Mouse (Mus musculus) hindbrain, embryonic 10.5 days (tissue): ENCODE measurements around the gene Ntn1. TPM values are rescaled to one million over a fixed set of nuclear protein-coding genes. Genes with fewer than 3 reads are reported as not detected.

Experiments
- DNase-seq: peaks from one replicate; pipeline ENCODE4 v3.0.0-alpha.2; 2017; ENCODE audit warnings: low spot score
- H3K27ac ChIP-seq: fragments of 300-500 bp; sonication (generic); 2 replicates; pipeline ENCODE4 v1.5.1; 2016; ENCODE audit warnings: mild to moderate bottlenecking, moderate library complexity
- H3K27me3 ChIP-seq: fragments of 300-500 bp; sonication (generic); 2 replicates; pipeline ENCODE4 v1.6.1; 2016; ENCODE audit warnings: mild to moderate bottlenecking; ENCODE audit not compliant: poor library complexity, insufficient read depth, severe bottlenecking
- H3K36me3 ChIP-seq: fragments of 300-500 bp; sonication (generic); 2 replicates; pipeline ENCODE4 v1.6.1; 2016; ENCODE audit warnings: mild to moderate bottlenecking, moderate library complexity
- H3K4me1 ChIP-seq: fragments of 300-500 bp; sonication (generic); replicated peaks from 2 replicates; pipeline ENCODE4 v1.6.1; 2016; ENCODE audit warnings: mild to moderate bottlenecking
- H3K4me3 ChIP-seq: fragments of 300-500 bp; sonication (generic); 2 replicates; pipeline ENCODE4 v1.5.1; 2016; ENCODE audit warnings: mild to moderate bottlenecking, moderate library complexity
- H3K9me3 ChIP-seq: fragments of 300-500 bp; sonication (generic); 2 replicates; pipeline ENCODE4 v1.6.1; 2016; ENCODE audit warnings: mild to moderate bottlenecking, moderate library complexity
- WGBS: fragments of 180-500 bp; shearing (Covaris S2); methylation state at CpG from one replicate; pipeline ENCODE4 v1.1.7; 2016; 5-methylcytosine and 5-hydroxymethylcytosine counted together
- polyA plus RNA-seq: library from polyadenylated mRNA; unstranded; fragments of >200 nt; fragmentation: Nextera tagmentation; extraction: Ambion mirVana; gene quantifications from 2 replicates; pipeline ENCODE4 v1.2.1, GENCODE M21; 2016

The Ntn1 gene
- polyA plus RNA-seq, 1 experiment from 2014 or later, result 23.7 TPM

DNA sequence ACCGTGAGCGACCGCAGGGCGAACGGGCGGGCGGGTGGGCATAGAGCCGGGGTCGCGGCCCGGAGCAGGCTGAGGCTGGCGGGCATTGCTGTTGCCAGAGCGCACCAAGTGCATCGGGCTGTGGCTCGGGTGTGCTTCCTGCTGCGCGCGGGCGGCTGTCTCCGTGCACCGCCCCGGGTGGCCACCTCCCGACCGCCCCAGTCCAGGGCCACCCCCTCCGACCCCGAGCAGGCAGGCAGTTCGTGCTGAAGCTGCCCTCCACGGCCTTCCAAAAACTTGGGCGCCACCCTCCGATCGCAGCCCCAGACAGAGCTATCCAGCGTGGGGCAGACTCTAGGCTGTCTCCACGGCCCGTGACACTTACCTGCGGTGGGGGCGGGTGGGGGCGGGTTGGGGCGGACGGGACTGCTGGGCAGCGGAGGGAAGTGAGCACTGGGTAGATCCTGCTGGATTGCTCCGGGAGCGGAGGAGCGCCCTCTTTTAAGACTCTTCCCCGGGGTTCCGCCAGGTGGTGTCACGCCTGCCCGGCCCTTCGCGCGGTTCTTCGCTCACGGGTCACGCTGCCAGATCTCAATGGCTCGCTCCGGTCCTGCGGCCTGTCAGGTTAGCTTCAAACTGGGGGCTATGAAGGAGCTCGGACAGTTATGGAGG lies 477 bp downstream of the Ntn1 start:
- Histone ChIP-seq H3K27ac (peak overlapping the region; percentile 90), H3K27me3 (peaks cover 97% of the 10 kb centered on the region), H3K4me3 (peak overlapping the region; percentile 61), H3K36me3 (no peaks in the 10 kb centered on the region), H3K4me1 (peaks cover 45% of the 10 kb centered on the region), H3K9me3 (0 out of 2 replicates have a peak, but pooled peaks cover 4% of the 10 kb centered on the region)
- WGBS, result under 1% methylated on average over 56 of the region's 57 CpGs
- peak; percentile 75 for DNase-seq

DNA sequence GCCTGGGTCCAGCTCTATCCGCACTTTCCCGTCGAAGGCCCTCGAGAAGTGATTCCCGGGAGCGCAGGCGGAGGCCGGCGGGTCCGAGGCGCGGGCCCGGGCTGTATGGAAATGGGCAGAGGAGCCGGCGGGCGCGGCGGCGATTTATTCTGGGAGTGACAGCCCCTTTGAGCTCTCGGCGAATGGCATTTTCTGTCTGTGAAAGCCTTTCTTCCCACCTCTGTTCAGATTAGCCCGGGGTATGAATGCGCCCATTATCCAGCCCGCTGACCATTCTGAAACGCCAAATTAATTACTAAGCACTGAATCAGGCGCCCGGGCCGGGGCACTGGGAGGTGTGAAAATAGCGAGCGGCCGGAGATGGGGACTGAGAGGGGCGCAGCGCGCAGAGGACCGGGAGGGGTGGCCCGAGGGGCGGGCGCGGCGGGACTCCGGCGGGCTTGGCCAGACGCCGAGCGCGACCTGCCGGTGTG lies 1.0 kb downstream of the Ntn1 start:
- Histone ChIP-seq H3K9me3 (0 out of 2 replicates have a peak, but pooled peaks cover 4% of the 10 kb centered on the region), H3K27ac (peak overlapping the region; percentile 90), H3K27me3 (peaks cover 100% of the 10 kb centered on the region), H3K4me1 (peaks cover 45% of the 10 kb centered on the region), H3K36me3 (no peaks in the 10 kb centered on the region), H3K4me3 (peak overlapping the region; percentile 61)
- under 1% methylated on average over 47 of the region's 47 CpGs for WGBS
- DNase-seq, result peak; percentile 88

DNA sequence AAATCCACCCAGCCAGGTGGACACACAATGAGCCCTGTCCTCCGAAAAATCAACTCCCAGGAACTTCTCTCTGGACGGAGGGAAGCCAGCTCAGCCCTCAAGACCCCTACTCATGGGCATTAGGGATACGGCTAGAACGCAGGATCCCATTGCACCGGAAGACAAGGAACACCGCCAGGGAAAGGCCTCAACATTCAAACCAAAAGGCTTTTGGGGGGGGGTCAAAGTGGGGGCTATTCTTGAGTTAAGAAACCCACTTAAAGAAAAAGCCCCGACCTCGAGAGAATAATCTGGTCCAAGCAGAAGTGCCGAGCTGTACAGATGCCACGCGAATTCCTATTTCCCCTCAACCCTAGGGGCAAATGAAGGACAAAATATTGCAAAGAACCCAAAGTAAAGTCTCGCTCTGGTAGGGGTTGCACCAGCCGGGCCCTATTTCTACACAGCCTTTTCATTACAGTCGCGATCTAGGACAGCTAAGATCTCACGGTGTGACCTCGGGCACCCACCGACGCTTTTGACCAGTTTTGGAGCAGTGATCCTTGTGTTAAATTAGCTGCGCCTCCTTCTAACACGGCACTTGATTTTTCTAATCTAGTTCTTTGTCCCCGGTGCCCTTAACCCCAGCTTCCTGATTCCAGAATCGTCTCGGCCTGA lies 1.6 kb downstream of the Ntn1 start:
- DNase-seq, result no peak
- H3K36me3 ChIP-seq, result no peaks in the 10 kb centered on the region
- peak overlapping the region; percentile 90 for H3K27ac ChIP-seq
- 0 out of 2 replicates have a peak, but pooled peaks cover 4% of the 10 kb centered on the region for H3K9me3 ChIP-seq
- H3K27me3 ChIP-seq, result peaks cover 100% of the 10 kb centered on the region
- 5% methylated on average over 24 of the region's 24 CpGs for WGBS
- H3K4me3 ChIP-seq, result peak overlapping the region; percentile 61
- H3K4me1 ChIP-seq, result peaks cover 49% of the 10 kb centered on the region

DNA sequence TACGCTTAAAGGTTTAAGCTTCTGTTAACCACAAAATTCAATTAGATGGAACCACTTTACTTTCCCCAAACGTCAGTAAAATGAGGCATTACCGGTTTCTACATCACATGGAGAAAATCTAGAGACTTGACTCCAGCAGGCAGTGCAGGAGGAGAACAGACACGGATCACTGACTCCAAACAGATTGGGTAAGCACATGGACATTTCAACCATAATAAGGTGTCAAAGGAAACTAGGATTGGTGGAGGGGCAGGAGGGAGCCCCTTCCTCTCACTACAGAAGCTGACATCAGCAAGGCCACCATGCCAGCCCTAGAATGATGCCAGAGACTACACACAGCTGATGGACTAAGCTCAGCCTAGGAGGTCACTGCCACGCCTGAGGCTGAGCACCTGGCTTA lies 5.1 kb downstream of the Ntn1 start:
- no peak for DNase-seq
- Histone ChIP-seq H3K4me3 (no peak overlapping the region), H3K27me3 (peaks cover 98% of the 10 kb centered on the region), H3K9me3 (peaks cover 8% of the 10 kb centered on the region; the same call in 1 of the 2 replicates), H3K27ac (no peak overlapping the region), H3K36me3 (no peaks in the 10 kb centered on the region), H3K4me1 (peaks cover 53% of the 10 kb centered on the region)
- WGBS, result 55% methylated on average over 5 of the region's 5 CpGs

DNA sequence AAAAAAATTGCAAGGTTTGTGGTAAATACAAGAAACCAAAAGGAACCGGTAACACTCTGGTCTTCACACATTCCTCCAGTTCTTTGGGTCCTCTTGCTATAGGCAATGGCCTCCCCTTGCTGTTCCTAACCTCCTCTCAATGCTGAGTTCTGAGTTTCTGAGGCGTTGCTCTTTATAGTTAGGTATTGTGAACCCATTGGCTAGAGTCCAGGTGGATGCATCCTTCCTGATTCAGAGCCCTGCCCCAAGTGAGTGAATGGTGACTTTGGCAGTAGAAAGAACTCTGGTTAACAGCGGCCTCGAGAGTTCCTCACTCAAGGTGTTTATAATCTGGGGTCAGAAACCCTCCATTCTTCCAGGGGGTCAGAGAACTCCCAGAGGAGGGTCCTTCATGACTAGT lies 5.9 kb downstream of the Ntn1 start:
- no peak for DNase-seq
- Histone ChIP-seq H3K27me3 (peaks cover 98% of the 10 kb centered on the region), H3K9me3 (peaks cover 8% of the 10 kb centered on the region; the same call in 1 of the 2 replicates), H3K36me3 (no peaks in the 10 kb centered on the region), H3K4me3 (no peak overlapping the region), H3K27ac (no peak overlapping the region), H3K4me1 (peaks cover 53% of the 10 kb centered on the region)
- 52% methylated on average over 4 of the region's 4 CpGs for WGBS

DNA sequence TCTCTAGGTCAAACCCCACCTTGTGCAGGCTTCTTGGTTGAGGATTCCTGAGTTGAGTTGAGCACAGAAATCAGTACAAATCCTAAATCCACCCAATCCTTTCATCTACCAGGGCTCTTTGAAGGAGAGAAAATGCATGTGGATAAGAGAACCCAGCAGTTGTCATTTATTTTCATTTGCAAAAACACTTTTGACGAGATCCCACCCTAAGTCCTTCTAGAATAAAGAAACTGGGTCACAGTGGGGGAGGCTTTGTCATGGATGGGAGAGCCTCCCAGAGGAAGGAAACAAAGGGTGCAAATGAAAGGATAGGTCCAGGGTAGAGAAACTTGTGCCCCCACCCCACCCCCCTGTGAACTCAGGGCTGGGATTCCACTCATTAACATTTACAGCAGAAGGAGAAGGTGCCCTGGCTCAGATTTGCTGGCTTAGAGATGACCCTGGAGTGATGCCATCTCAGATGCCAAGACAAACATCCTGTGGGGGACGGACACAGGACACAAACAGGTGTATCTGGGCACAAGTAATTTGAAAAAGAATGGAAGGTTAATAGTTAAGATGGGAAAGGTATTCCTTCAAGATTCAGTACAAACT lies 6.6 kb downstream of the Ntn1 start:
- WGBS, result 25% methylated on average over 2 of the region's 2 CpGs
- H3K27ac ChIP-seq, result no peak overlapping the region
- no peak for DNase-seq
- H3K4me3 ChIP-seq, result no peak overlapping the region
- H3K9me3 ChIP-seq, result peaks cover 8% of the 10 kb centered on the region; the same call in 1 of the 2 replicates
- peaks cover 52% of the 10 kb centered on the region for H3K4me1 ChIP-seq
- no peaks in the 10 kb centered on the region for H3K36me3 ChIP-seq
- peaks cover 98% of the 10 kb centered on the region for H3K27me3 ChIP-seq

DNA sequence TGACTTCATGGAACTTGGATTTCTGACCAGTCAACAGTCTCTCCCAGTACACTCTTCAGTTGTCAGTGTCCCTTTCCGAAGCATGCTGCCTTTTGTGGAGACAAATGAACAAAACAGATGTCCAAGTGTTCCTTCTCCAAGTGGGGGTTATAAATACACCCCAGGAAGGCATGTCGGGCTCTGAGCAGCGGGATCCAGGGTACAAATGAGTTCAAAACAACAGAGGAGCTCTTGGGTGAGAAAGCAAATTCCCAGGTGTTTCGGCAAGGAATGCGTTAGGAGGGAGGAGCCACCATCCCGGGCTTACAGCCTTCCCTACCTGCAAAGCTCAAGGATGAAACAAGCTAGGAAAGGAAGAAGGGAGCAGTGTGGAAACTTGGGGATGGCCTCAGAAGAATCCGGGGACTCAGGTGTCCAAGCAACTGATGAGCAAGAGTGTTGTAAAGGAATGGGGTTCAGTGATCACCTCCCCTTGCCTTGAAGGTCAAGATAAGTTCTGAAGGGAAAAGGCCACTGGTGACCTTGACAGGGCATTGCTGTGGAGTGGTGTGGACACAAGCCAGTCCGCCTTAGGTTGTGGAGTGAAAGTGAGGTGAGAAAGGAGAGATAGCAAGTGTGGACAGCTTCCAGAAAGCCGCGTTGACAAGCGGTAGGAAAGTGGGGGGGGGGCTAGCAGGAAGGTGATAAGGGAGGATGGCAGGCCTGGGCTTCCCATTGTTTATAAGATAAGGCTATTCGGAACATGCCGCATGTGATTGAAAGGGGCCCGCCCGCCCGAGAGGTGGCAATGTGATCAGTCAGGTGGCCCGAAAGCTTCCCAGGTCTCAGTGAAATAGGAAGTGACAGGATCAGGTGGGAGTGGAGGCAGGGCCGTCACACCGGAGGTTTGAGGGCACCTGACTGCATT lies 10.0 kb downstream of the Ntn1 start:
- WGBS, result 4% methylated on average over 19 of the region's 19 CpGs
- H3K4me1 ChIP-seq, result peaks cover 68% of the 10 kb centered on the region

DNA sequence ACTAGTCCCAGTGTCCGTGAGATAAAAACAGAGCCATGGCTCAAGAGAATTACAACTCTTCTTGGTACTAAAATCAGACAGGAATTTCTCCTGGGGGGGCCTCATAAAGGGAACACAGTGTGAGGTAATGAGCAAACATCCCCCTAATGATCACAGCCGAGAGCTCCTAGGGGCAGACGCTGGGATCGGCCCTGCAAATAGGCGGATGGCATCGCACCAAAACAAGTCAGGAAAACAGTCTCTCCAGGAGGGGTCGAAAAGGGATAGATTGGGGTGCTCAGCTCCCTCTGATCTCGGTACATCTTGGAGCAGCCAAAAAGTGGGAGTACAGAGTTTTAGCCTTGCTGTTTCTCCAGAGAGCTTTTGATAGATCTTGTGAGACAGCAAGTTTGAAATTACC lies 11.0 kb downstream of the Ntn1 start:
- H3K27ac ChIP-seq, result no peak overlapping the region
- H3K4me3 ChIP-seq, result no peak overlapping the region
- peaks cover 4% of the 10 kb centered on the region; the same call in 1 of the 2 replicates for H3K9me3 ChIP-seq
- H3K36me3 ChIP-seq, result peaks cover 7% of the 10 kb centered on the region; the same call in 1 of the 2 replicates
- H3K27me3 ChIP-seq, result peaks cover 98% of the 10 kb centered on the region
- DNase-seq, result no peak
- WGBS, result 2% methylated on average over 8 of the region's 8 CpGs
- peaks cover 77% of the 10 kb centered on the region for H3K4me1 ChIP-seq

More for the DNA sequence above, 10.0 kb downstream of the Ntn1 start:
- peaks cover 4% of the 10 kb centered on the region; the same call in 1 of the 2 replicates for H3K9me3 ChIP-seq
- H3K4me3 ChIP-seq, result no peak overlapping the region
- no peak overlapping the region for H3K27ac ChIP-seq
- DNase-seq, result no peak
- peaks cover 98% of the 10 kb centered on the region for H3K27me3 ChIP-seq
- H3K36me3 ChIP-seq, result no peaks in the 10 kb centered on the region

DNA sequence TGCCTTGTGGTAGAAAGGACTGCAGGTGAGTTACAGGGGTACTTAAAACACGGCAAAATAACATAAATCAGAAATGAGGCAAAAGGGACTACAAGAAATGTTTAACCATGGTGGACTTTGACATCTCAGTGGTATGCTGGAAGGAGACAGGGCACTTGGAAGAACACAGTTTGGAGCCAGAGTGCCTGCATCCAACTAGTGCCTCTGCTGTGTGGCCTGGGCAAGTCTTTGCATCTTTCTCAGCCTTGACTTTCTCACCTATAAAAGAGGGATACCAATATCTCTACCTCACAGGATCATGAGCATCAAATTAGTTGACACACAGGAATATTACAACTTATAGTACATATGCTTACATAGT lies 12.0 kb downstream of the Ntn1 start:
- Histone ChIP-seq H3K9me3 (peaks cover 4% of the 10 kb centered on the region; the same call in 1 of the 2 replicates), H3K4me1 (peaks cover 78% of the 10 kb centered on the region)

DNA sequence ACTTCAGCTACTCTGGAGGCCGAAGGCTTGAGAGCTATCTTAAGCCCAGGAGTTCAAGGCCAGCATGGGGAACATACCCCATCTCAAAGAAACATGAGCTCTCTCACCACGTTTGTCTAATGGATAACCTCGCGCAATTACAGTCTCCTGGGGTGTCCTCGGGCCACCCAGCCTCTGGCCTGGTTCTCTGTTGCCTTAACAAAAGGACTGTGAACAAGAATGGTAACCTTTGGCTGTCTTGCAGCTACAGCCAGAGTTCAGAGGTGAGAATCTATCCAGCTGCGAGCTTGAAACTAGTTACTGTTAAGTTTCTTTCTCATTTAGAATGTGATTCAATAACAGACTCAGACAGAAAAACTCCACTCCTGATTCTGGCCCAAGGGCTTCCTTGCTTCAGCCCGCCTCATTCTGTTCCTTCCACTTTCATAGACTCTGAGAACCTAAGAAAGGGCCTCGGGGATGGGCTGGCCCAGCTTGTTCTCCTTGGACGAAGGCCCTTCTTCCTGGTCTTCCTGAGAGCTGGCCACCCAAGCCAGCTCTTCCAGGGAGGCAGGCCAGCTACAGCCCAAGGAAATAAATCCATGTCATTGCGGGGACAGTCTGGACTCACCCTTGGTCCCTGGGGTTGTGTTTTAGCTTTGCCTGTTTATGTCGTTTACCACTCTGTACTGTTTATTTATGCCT lies 12.5 kb downstream of the Ntn1 start:
- Histone ChIP-seq H3K9me3 (peaks cover 4% of the 10 kb centered on the region; the same call in 1 of the 2 replicates), H3K4me3 (peak overlapping the region; percentile 72), H3K27ac (peak overlapping the region; percentile 92), H3K27me3 (peaks cover 100% of the 10 kb centered on the region), H3K4me1 (peaks cover 84% of the 10 kb centered on the region), H3K36me3 (peaks cover 7% of the 10 kb centered on the region; the same call in 1 of the 2 replicates)
- 17% methylated on average over 11 of the region's 11 CpGs for WGBS
- DNase-seq, result no peak

More for the DNA sequence above, 12.0 kb downstream of the Ntn1 start:
- no peak for DNase-seq
- H3K27ac ChIP-seq, result peak overlapping the region; percentile 92; the same call in 1 of the 2 replicates
- H3K4me3 ChIP-seq, result peak overlapping the region; percentile 72; the same call in 1 of the 2 replicates
- WGBS, result 38% methylated on average over 1 of the region's 1 CpGs
- peaks cover 98% of the 10 kb centered on the region for H3K27me3 ChIP-seq
- H3K36me3 ChIP-seq, result peaks cover 7% of the 10 kb centered on the region; the same call in 1 of the 2 replicates

DNA sequence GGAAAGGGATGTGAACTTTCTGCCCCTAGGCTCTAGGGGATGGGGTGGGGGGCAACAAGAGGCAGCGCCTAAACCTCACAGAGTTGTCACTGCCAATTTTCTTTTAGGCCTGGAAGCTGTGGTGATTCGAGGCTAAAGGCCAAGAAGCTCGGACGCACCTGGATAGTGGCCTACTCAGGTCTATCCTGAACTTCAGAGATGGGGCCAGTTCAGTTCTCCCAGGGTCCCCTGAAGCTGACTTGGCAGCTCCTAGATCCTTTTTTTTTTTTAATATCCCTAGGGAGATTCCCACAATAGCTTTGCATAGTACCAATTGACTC lies 13.2 kb downstream of the Ntn1 start:
- 3% methylated on average over 4 of the region's 4 CpGs for WGBS
- Histone ChIP-seq H3K4me1 (peaks cover 87% of the 10 kb centered on the region), H3K27ac (peak overlapping the region; percentile 92), H3K9me3 (peaks cover 4% of the 10 kb centered on the region; the same call in 1 of the 2 replicates), H3K27me3 (peaks cover 100% of the 10 kb centered on the region), H3K4me3 (peak overlapping the region; percentile 72), H3K36me3 (peaks cover 7% of the 10 kb centered on the region; the same call in 1 of the 2 replicates)
- no peak for DNase-seq
